47 mouse cellular contexts compared by ENCODE assay signal in genomic region chr1:88137264-88137663, GRCm38 (mm10). TPM values are rescaled to one million over a fixed set of nuclear protein-coding genes. Genes with fewer than 3 reads are reported as not detected.
"Had no signal": no experiment of that assay in that cellular context is flagged by ENCODE, and none has a peak within 500 bp of the region (broad histone marks: within the 10 kb centered on the region; RNA-seq: fewer than 3 reads in every experiment).

No protein-coding gene starts in this region.

- ATAC-seq: hindbrain, embryonic 16.5 days; hindbrain, postnatal 0 days; inflammation-experienced regulatory T-cells, adult 6 months; intestine, postnatal 0 days had no signal

- H3K4me2 ChIP-seq: heart, embryonic 11.5 days; heart, embryonic 12.5 days; heart, embryonic 13.5 days; heart, embryonic 15.5 days; hindbrain, embryonic 12.5 days; hindbrain, embryonic 13.5 days; hindbrain, embryonic 14.5 days; hindbrain, embryonic 15.5 days; intestine, embryonic 15.5 days; kidney, embryonic 15.5 days had no signal

- DNase-seq: heart, adult 2 months; heart, postnatal 36 days; heart, postnatal 4 days; kidney, adult 11 months; kidney, adult 18-20 months; kidney, adult 8-10 months; kidney, adult 9 months; kidney, postnatal 25 days; kidney, postnatal 36 days; layer of hippocampus, adult 9-11 months had no signal

- H3K9ac ChIP-seq: heart, embryonic 12.5 days; heart, embryonic 13.5 days; heart, embryonic 15.5 days; hindbrain, embryonic 12.5 days; hindbrain, embryonic 13.5 days; hindbrain, embryonic 14.5 days; hindbrain, embryonic 15.5 days; intestine, embryonic 15.5 days; kidney, embryonic 15.5 days had no signal

- H3K4me3 ChIP-seq: heart, adult 2 months; heart, embryonic 10.5 days; heart, embryonic 12.5 days; heart, embryonic 13.5 days; heart, embryonic 15.5 days; hindbrain, embryonic 12.5 days; hindbrain, embryonic 13.5 days; hindbrain, embryonic 15.5 days; intestine, embryonic 15.5 days; kidney, embryonic 15.5 days; layer of hippocampus, adult 2 months had no signal

- H3K36me3 ChIP-seq: heart, embryonic 10.5 days; heart, embryonic 12.5 days; heart, embryonic 13.5 days; heart, embryonic 15.5 days; hindbrain, embryonic 12.5 days; hindbrain, embryonic 13.5 days; hindbrain, embryonic 15.5 days; intestine, embryonic 15.5 days; kidney, embryonic 15.5 days had no signal

- H3K9me3 ChIP-seq: heart, embryonic 10.5 days; heart, embryonic 12.5 days; heart, embryonic 13.5 days; heart, embryonic 15.5 days; hindbrain, embryonic 12.5 days; hindbrain, embryonic 13.5 days; hindbrain, embryonic 15.5 days; intestine, embryonic 15.5 days; kidney, embryonic 15.5 days had no signal

- H3K27me3 ChIP-seq: heart, embryonic 12.5 days; heart, embryonic 13.5 days; heart, embryonic 15.5 days; hindbrain, embryonic 12.5 days; hindbrain, embryonic 13.5 days; hindbrain, embryonic 15.5 days; intestine, embryonic 15.5 days; kidney, embryonic 15.5 days had no signal

- H3K27ac ChIP-seq: heart, adult 2 months; heart, embryonic 10.5 days; heart, embryonic 13.5 days; heart, embryonic 15.5 days; hindbrain, embryonic 12.5 days; hindbrain, embryonic 13.5 days; hindbrain, embryonic 14.5 days; hindbrain, embryonic 15.5 days; hindbrain, postnatal 0 days; intestine, embryonic 15.5 days; kidney, embryonic 15.5 days; layer of hippocampus, adult 2 months had no signal

- H3K4me1 ChIP-seq: heart, embryonic 13.5 days had no signal

RNA-seq across cellular contexts. Expression of gene Ugt1a6a, which starts 2.7 kb away (rescaled TPM):
- polyA plus RNA-seq: heart, embryonic 10.5 days; heart, embryonic 11.5 days; heart, embryonic 12.5 days had no signal

RNA-seq across cellular contexts. Expression of gene Ugt1a5, which starts 28.5 kb away (rescaled TPM):
- total RNA-seq: heart, adult 2 months; heart, postnatal 4 days; layer of hippocampus, postnatal 10 days; layer of hippocampus, postnatal 14 days; layer of hippocampus, postnatal 25 days had no signal
- polyA plus RNA-seq: heart, adult 2 months; heart, embryonic 10.5 days; heart, embryonic 11.5 days; heart, embryonic 12.5 days; heart, embryonic 13.5 days; heart, embryonic 14.5 days; heart, embryonic 15.5 days; heart, embryonic 16.5 days; heart, postnatal 0 days; hindbrain, embryonic 11.5 days; hindbrain, embryonic 12.5 days; hindbrain, embryonic 13.5 days; hindbrain, embryonic 14.5 days; hindbrain, embryonic 15.5 days; hindbrain, embryonic 16.5 days; hindbrain, postnatal 0 days; inflammation-experienced regulatory T-cells, adult 6 months; intestine, embryonic 15.5 days; intestine, embryonic 16.5 days; intestine, postnatal 0 days; kidney, embryonic 14.5 days; kidney, embryonic 15.5 days; kidney, embryonic 16.5 days; kidney, postnatal 0 days; large intestine, adult 2 months had no signal

RNA-seq across cellular contexts. Expression of gene Ugt1a6b, which starts 34.2 kb away (rescaled TPM):
- total RNA-seq: hematopoietic stem cell, adult 5-6 weeks; layer of hippocampus, adult 18-20 months had no signal
- polyA plus RNA-seq: heart, embryonic 10.5 days; heart, embryonic 11.5 days; heart, embryonic 12.5 days; heart, embryonic 13.5 days; heart, embryonic 14.5 days; heart, embryonic 15.5 days; heart, postnatal 0 days; inflammation-experienced regulatory T-cells, adult 6 months; intestine, embryonic 14.5 days; kidney, embryonic 14.5 days had no signal

RNA-seq across cellular contexts. Expression of gene Ugt1a8, which starts 49.7 kb away (rescaled TPM):
- total RNA-seq: heart, adult 18-20 months; heart, adult 2 months; heart, adult 8-10 months; heart, postnatal 10 days; heart, postnatal 14 days; heart, postnatal 25 days; heart, postnatal 36 days; heart, postnatal 4 days; hematopoietic stem cell, adult 5-6 weeks; hindbrain, postnatal 0 days; layer of hippocampus, adult 18-20 months; layer of hippocampus, adult 2 months; layer of hippocampus, adult 8-10 months; layer of hippocampus, postnatal 10 days; layer of hippocampus, postnatal 14 days; layer of hippocampus, postnatal 25 days had no signal
- polyA plus RNA-seq: heart, adult 2 months; heart, embryonic 10.5 days; heart, embryonic 11.5 days; heart, embryonic 12.5 days; heart, embryonic 13.5 days; heart, embryonic 14.5 days; heart, embryonic 15.5 days; heart, embryonic 16.5 days; heart, postnatal 0 days; hindbrain, embryonic 11.5 days; hindbrain, embryonic 12.5 days; hindbrain, embryonic 13.5 days; hindbrain, embryonic 14.5 days; hindbrain, embryonic 15.5 days; hindbrain, embryonic 16.5 days; hindbrain, postnatal 0 days; intestine, embryonic 14.5 days; intestine, embryonic 15.5 days; intestine, embryonic 16.5 days; kidney, embryonic 14.5 days; kidney, embryonic 15.5 days; kidney, embryonic 16.5 days; large intestine, adult 2 months had no signal
